In the genomic region with DNA sequence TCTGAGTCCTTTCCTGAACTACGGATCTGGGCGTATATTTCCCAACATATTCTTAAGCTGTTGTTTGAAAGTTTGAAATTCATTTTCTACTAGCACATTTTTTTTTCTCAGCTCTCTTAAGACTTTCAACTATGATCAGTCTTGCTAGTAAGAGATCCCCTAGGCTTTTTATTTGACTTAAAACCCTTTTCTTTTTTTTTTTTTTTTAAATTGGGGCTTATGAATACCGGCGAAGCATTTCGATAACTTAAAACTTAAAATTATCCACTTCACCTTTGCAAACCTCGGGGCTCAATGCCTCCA, we compare ENCODE assay signal across 8 mouse cellular contexts. TPM values are rescaled to one million over a fixed set of nuclear protein-coding genes. Genes with fewer than 3 reads are reported as not detected.
DNase-seq lines count a peak whose midpoint lies in the region; ATAC-seq and TF ChIP-seq lines count a peak whose summit lies in the region.

No protein-coding gene starts in this region.

- TF ChIP-seq POLR2A in kidney, adult 2 months (IDR thresholded peaks at IDR 0.05; ENCODE audit: low read depth, low read length): no peak
- no peak for TF ChIP-seq POLR2A in bone marrow, adult 2 months (IDR thresholded peaks at IDR 0.05; ENCODE audit: borderline replicate concordance, control insufficient read depth, low read depth, low read length)

- DNase-seq in kidney, adult 2 months: no peak
- DNase-seq in kidney, postnatal 25 days: no peak
- DNase-seq in hindbrain, embryonic 11.5 days (ENCODE audit: low spot score): no peak
- DNase-seq in midbrain, embryonic 11.5 days (ENCODE audit: low spot score, missing footprints): no peak
- DNase-seq in adrenal gland, postnatal 4 days (ENCODE audit: low spot score in 2 of 2): no peak
- no peak for DNase-seq in embryo, embryonic 11 days
- DNase-seq in kidney, adult 18-20 months: no peak

- peak overlapping the region; percentile 94 for H3K27ac ChIP-seq in kidney, adult 2 months (ENCODE audit: insufficient read depth, low read depth, low read length)
- peak overlapping the region; percentile 100 for H3K27ac ChIP-seq in bone marrow, adult 2 months (ENCODE audit: control insufficient read depth, insufficient read depth, low read depth, low read length, poor library complexity)
- no peak overlapping the region; the same call in 1 of the 2 replicates for H3K27ac ChIP-seq in hindbrain, embryonic 11.5 days (ENCODE audit: low read depth, low read length)
- H3K27ac ChIP-seq in midbrain, embryonic 11.5 days (ENCODE audit: low read depth, low read length): peak overlapping the region; percentile 99; the same call in 1 of the 2 replicates

- H3K36me3 ChIP-seq in kidney, adult 2 months (ENCODE audit: control insufficient read depth, insufficient read depth, low read length): no peaks in the 10 kb centered on the region
- no peaks in the 10 kb centered on the region for H3K36me3 ChIP-seq in hindbrain, embryonic 11.5 days (ENCODE audit: control insufficient read depth, insufficient read depth, low read length)
- H3K36me3 ChIP-seq in midbrain, embryonic 11.5 days (ENCODE audit: control insufficient read depth, insufficient read depth, low read length): no peaks in the 10 kb centered on the region

- H3K9ac ChIP-seq in hindbrain, embryonic 11.5 days (ENCODE audit: low read depth, low read length): peak overlapping the region; percentile 92
- peak overlapping the region; percentile 97; the same call in 1 of the 2 replicates for H3K9ac ChIP-seq in midbrain, embryonic 11.5 days (ENCODE audit: low read length)

- H3K9me3 ChIP-seq in hindbrain, embryonic 11.5 days (ENCODE audit: control insufficient read depth, low read length): no peaks in the 10 kb centered on the region
- H3K9me3 ChIP-seq in midbrain, embryonic 11.5 days (ENCODE audit: control insufficient read depth, low read length): no peaks in the 10 kb centered on the region

- peaks cover 11% of the 10 kb centered on the region; the same call in 1 of the 2 replicates for H3K4me1 ChIP-seq in kidney, adult 2 months (ENCODE audit: control insufficient read depth, insufficient read depth, low read length)
- H3K4me1 ChIP-seq in bone marrow, adult 2 months (ENCODE audit: control insufficient read depth, insufficient read depth, low read length): peaks cover 2% of the 10 kb centered on the region; the same call in 1 of the 2 replicates
- H3K4me1 ChIP-seq in hindbrain, embryonic 11.5 days (replicated peaks; ENCODE audit: control insufficient read depth, insufficient read depth, low read length): no peaks in the 10 kb centered on the region; the same call in 1 of the 2 replicates
- H3K4me1 ChIP-seq in midbrain, embryonic 11.5 days (ENCODE audit: control insufficient read depth, insufficient read depth, low read length): peaks cover 11% of the 10 kb centered on the region; the same call in 1 of the 2 replicates

- peak overlapping the region; percentile 56 for H3K4me3 ChIP-seq in kidney, adult 2 months (ENCODE audit: insufficient read depth, low read depth, low read length)
- peak overlapping the region; percentile 75 for H3K4me3 ChIP-seq in bone marrow, adult 2 months (replicated peaks; ENCODE audit: control insufficient read depth, low read depth, low read length)
- peak overlapping the region; percentile 68 for H3K4me3 ChIP-seq in hindbrain, embryonic 11.5 days (ENCODE audit: low read depth, low read length)
- peak overlapping the region; percentile 91 for H3K4me3 ChIP-seq in midbrain, embryonic 11.5 days (ENCODE audit: low read depth, low read length)

- under 1% methylated on average over 6 of the region's 6 CpGs for WGBS in kidney, adult 2 months
- WGBS in bone marrow, adult 2 months: under 1% methylated on average over 6 of the region's 6 CpGs
- WGBS in hindbrain, embryonic 11.5 days: 7% methylated on average over 6 of the region's 6 CpGs
- 5% methylated on average over 6 of the region's 6 CpGs for WGBS in midbrain, embryonic 11.5 days

- H3K4me2 ChIP-seq in hindbrain, embryonic 11.5 days (replicated peaks; ENCODE audit: low read depth, low read length): peak overlapping the region; percentile 73
- H3K4me2 ChIP-seq in midbrain, embryonic 11.5 days: peak overlapping the region; percentile 74

- H3K27me3 ChIP-seq in kidney, adult 2 months (replicated peaks; ENCODE audit: control insufficient read depth, insufficient read depth, low read length): no peaks in the 10 kb centered on the region
- no peaks in the 10 kb centered on the region for H3K27me3 ChIP-seq in hindbrain, embryonic 11.5 days (ENCODE audit: control insufficient read depth, insufficient read depth, low read length)
- H3K27me3 ChIP-seq in midbrain, embryonic 11.5 days (ENCODE audit: control insufficient read depth, insufficient read depth, low read length): no peaks in the 10 kb centered on the region

- TF ChIP-seq CTCF in kidney, adult 2 months (conservative IDR thresholded peaks at IDR 0.05; ENCODE audit: insufficient read depth, insufficient read length, low read depth, low read length): no peak
- no peak for TF ChIP-seq CTCF in bone marrow, adult 2 months (IDR thresholded peaks at IDR 0.05; ENCODE audit: control insufficient read depth, insufficient read depth, low read length)

- ATAC-seq in hindbrain, embryonic 11.5 days (ENCODE audit: low FRiP score): no peak
- ATAC-seq in midbrain, embryonic 11.5 days (ENCODE audit: low FRiP score): no peak

RNA-seq across cellular contexts. Expression of a gene that starts 0.6 kb away (rescaled TPM):
- 2.7 and 3.2 TPM in 2 replicates for polyA plus RNA-seq in kidney, adult 2 months (2012; rRNA removed)
- polyA plus RNA-seq in bone marrow, adult 2 months (2011; ENCODE audit: insufficient read depth, insufficient read length, low replicate concordance, missing spikeins): 3.6 and 7.5 TPM in 2 replicates
- polyA plus RNA-seq in hindbrain, embryonic 11.5 days (2014; fragmentation: Nextera tagmentation; extraction: Ambion mirVana): 33.2 and 37.0 TPM in 2 replicates
- 31.3 and 34.1 TPM in 2 replicates for polyA plus RNA-seq in midbrain, embryonic 11.5 days (2014; fragmentation: Nextera tagmentation; extraction: Ambion mirVana)
- 10 to 100 TPM; 18.8 to 22.4 TPM for total RNA-seq in adrenal gland, postnatal 4 days (2021)
